Mouse (Mus musculus) thymus, postnatal 14 days (tissue): ENCODE results near the gene Gm21560.
"Not testable (repeated sequence)": the region's sequence is repeated elsewhere in the genome, so short reads cannot be mapped to it uniquely, and the experiment has no call there.

Experiments
- DNase-seq: peaks from one replicate; pipeline ENCODE4 v3.0.0; 2021

Gm21560 gene

GRCm38 (mm10) chr14:6219192-6219591, at the start of gene Gm21560:
TSS of gene Gm21560 (minus strand) at chr14:6219292.
- DNase-seq: not testable (repeated sequence)

- DNase-seq: peak; percentile 2
Observed at GRCm38 (mm10) chr14:6163538-6163937, 55.6 kb downstream of the Gm21560 start.

- DNase-seq: not testable (repeated sequence)
Observed at GRCm38 (mm10) chr14:6161085-6161484, 58.0 kb downstream of the Gm21560 start.
